Comparison of ENCODE assay signal across 21 mouse cellular contexts in the genomic region with DNA sequence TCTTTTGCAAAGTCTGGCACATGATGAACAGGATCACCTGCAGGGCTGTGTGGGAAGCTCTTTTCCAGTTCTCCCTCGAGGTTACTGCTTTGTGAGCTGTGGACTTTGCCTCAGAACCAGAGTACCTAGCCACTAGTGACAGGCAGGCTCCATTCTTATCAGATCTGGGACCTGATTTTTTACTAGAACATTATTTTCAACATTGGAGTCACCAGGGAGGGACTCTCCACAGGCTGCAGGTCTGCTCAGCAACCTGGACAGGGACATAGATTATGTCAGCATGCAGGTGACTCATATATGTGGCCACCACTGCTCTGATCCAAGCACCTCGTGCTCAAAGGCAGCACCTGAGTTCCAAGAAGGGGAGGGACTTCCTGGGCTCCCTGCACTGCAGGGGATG. TPM values are rescaled to one million over a fixed set of nuclear protein-coding genes. Genes with fewer than 3 reads are reported as not detected.
DNase-seq lines count a peak whose midpoint lies in the region; ATAC-seq and TF ChIP-seq lines count a peak whose summit lies in the region.
"Had no signal": no experiment of that assay in that cellular context is flagged by ENCODE, and none has a peak within 500 bp of the region (broad histone marks: within the 10 kb centered on the region; RNA-seq: fewer than 3 reads in every experiment).

No protein-coding gene starts in this region.

- H3K4me2 ChIP-seq in liver, embryonic 15.5 days: no peak overlapping the region
- H3K4me2 ChIP-seq in liver, embryonic 12.5 days: no peak overlapping the region
- no peak overlapping the region for H3K4me2 ChIP-seq in intestine, postnatal 0 days (replicated peaks; ENCODE audit: low read depth)
- H3K4me2 ChIP-seq in stomach, postnatal 0 days (replicated peaks; ENCODE audit: low read depth): no peak overlapping the region
- H3K4me2 ChIP-seq: embryonic facial prominence, embryonic 15.5 days; heart, embryonic 12.5 days; hindbrain, embryonic 14.5 days had no signal

- no peak for TF ChIP-seq CTCF in intestine, postnatal 0 days (IDR thresholded peaks at IDR 0.05; ENCODE audit: low read depth)
- TF ChIP-seq CTCF in stomach, postnatal 0 days (IDR thresholded peaks at IDR 0.05; ENCODE audit: low read depth): no peak

- H3K27ac ChIP-seq in liver, embryonic 15.5 days (replicated peaks): no peak overlapping the region
- no peak overlapping the region for H3K27ac ChIP-seq in liver, embryonic 12.5 days
- 0 out of 2 replicates have a peak overlapping the region, but pooled peaks have one; percentile 8 for H3K27ac ChIP-seq in brown adipose tissue, adult 24 weeks (replicated peaks; ENCODE audit: low read depth, low read length)
- peak overlapping the region; percentile 66 for H3K27ac ChIP-seq in intestine, postnatal 0 days (ENCODE audit: low read depth, low read length)
- no peak overlapping the region for H3K27ac ChIP-seq in stomach, postnatal 0 days (replicated peaks)
- H3K27ac ChIP-seq: embryonic facial prominence, embryonic 15.5 days; forebrain, embryonic 10.5 days; heart, adult 2 months; hindbrain, embryonic 10.5 days; hindbrain, embryonic 14.5 days had no signal

- ATAC-seq in liver, embryonic 15.5 days (ENCODE audit: insufficient read depth): peak; percentile 5; the same call in 1 of the 2 replicates
- ATAC-seq in liver, embryonic 12.5 days: no peak
- ATAC-seq in intestine, postnatal 0 days: peak; percentile 89
- ATAC-seq in stomach, postnatal 0 days (ENCODE audit: low FRiP score, low TSS enrichment): peak; percentile 71
- no peak for ATAC-seq in frontal cortex, adult (ENCODE audit: low TSS enrichment)
- ATAC-seq: forebrain, embryonic 14.5 days had no signal

- H3K9me3 ChIP-seq in liver, embryonic 15.5 days (replicated peaks): no peaks in the 10 kb centered on the region
- no peaks in the 10 kb centered on the region for H3K9me3 ChIP-seq in liver, embryonic 12.5 days (replicated peaks)
- H3K9me3 ChIP-seq in intestine, postnatal 0 days (ENCODE audit: control insufficient read depth): no peaks in the 10 kb centered on the region
- H3K9me3 ChIP-seq in stomach, postnatal 0 days (ENCODE audit: control insufficient read depth, low read length): no peaks in the 10 kb centered on the region
- H3K9me3 ChIP-seq: embryonic facial prominence, embryonic 15.5 days; forebrain, embryonic 10.5 days; heart, embryonic 12.5 days; hindbrain, embryonic 10.5 days had no signal

- WGBS in liver, embryonic 15.5 days (ENCODE audit: insufficient replicate concordance): 49% methylated on average over 2 of the region's 2 CpGs
- 57% methylated on average over 2 of the region's 2 CpGs for whole genome bisulfite sequencing in liver, embryonic 12.5 days (ENCODE audit: insufficient replicate concordance)
- WGBS in intestine, postnatal 0 days: 28% methylated on average over 2 of the region's 2 CpGs
- 42% methylated on average over 2 of the region's 2 CpGs for WGBS in stomach, postnatal 0 days

- TF ChIP-seq EP300 in stomach, postnatal 0 days (optimal IDR thresholded peaks at IDR 0.05): no peak

- H3K4me1 ChIP-seq in liver, embryonic 15.5 days (replicated peaks): peaks cover 47% of the 10 kb centered on the region
- H3K4me1 ChIP-seq in liver, embryonic 12.5 days: peaks cover 32% of the 10 kb centered on the region
- peaks cover 34% of the 10 kb centered on the region for H3K4me1 ChIP-seq in brown adipose tissue, adult 24 weeks (ENCODE audit: control insufficient read depth, insufficient read depth, insufficient read length, low read length)
- H3K4me1 ChIP-seq in intestine, postnatal 0 days (replicated peaks; ENCODE audit: control insufficient read depth, insufficient read depth, low read length): peaks cover 5% of the 10 kb centered on the region; the same call in 1 of the 2 replicates
- peaks cover 1% of the 10 kb centered on the region; the same call in 1 of the 2 replicates for H3K4me1 ChIP-seq in stomach, postnatal 0 days (replicated peaks; ENCODE audit: control insufficient read depth, insufficient read depth)

- H3K27me3 ChIP-seq in liver, embryonic 15.5 days: no peaks in the 10 kb centered on the region
- H3K27me3 ChIP-seq in liver, embryonic 12.5 days (replicated peaks): no peaks in the 10 kb centered on the region
- no peaks in the 10 kb centered on the region for H3K27me3 ChIP-seq in intestine, postnatal 0 days (replicated peaks; ENCODE audit: control insufficient read depth, insufficient read depth, low read length)
- H3K27me3 ChIP-seq in stomach, postnatal 0 days (ENCODE audit: control insufficient read depth, insufficient read depth, low read length): no peaks in the 10 kb centered on the region
- H3K27me3 ChIP-seq: CH12.LX; embryonic facial prominence, embryonic 15.5 days; heart, embryonic 12.5 days had no signal

- DNase-seq in stomach, postnatal 0 days (ENCODE audit: low spot score): peak; percentile 35
- no peak for DNase-seq in left cerebral cortex, postnatal 25 days (ENCODE audit: low spot score in 2 of 2)
- DNase-seq: adrenal gland, adult 2 months; adrenal gland, postnatal 25 days; cerebellum, adult 2 months; cerebellum, postnatal 10 days; gastrocnemius, postnatal 10 days; heart, adult 2 months had no signal

- peaks cover 29% of the 10 kb centered on the region for H3K36me3 ChIP-seq in liver, embryonic 15.5 days (replicated peaks)
- peaks cover 43% of the 10 kb centered on the region for H3K36me3 ChIP-seq in liver, embryonic 12.5 days
- peaks cover 27% of the 10 kb centered on the region for H3K36me3 ChIP-seq in intestine, postnatal 0 days (ENCODE audit: control insufficient read depth, insufficient read depth)
- no peaks in the 10 kb centered on the region for H3K36me3 ChIP-seq in stomach, postnatal 0 days (ENCODE audit: control insufficient read depth, insufficient read depth, low read length)

- H3K4me3 ChIP-seq in liver, embryonic 15.5 days (replicated peaks): no peak overlapping the region
- no peak overlapping the region for H3K4me3 ChIP-seq in liver, embryonic 12.5 days
- no peak overlapping the region for H3K4me3 ChIP-seq in brown adipose tissue, adult 24 weeks (ENCODE audit: insufficient read depth, low read depth, low read length)
- H3K4me3 ChIP-seq in intestine, postnatal 0 days (ENCODE audit: low read depth, low read length): no peak overlapping the region
- no peak overlapping the region for H3K4me3 ChIP-seq in stomach, postnatal 0 days (ENCODE audit: low read depth, low read length)
- H3K4me3 ChIP-seq: embryonic facial prominence, embryonic 15.5 days; erythroblast, embryonic 14.5 days; forebrain, embryonic 10.5 days; heart, adult 2 months; heart, embryonic 12.5 days; hindbrain, embryonic 10.5 days had no signal

- no peak overlapping the region for H3K9ac ChIP-seq in liver, embryonic 15.5 days
- H3K9ac ChIP-seq in liver, embryonic 12.5 days: no peak overlapping the region
- no peak overlapping the region for H3K9ac ChIP-seq in intestine, postnatal 0 days (ENCODE audit: low read depth, low read length)
- H3K9ac ChIP-seq in stomach, postnatal 0 days (ENCODE audit: low read length): no peak overlapping the region
- H3K9ac ChIP-seq: embryonic facial prominence, embryonic 15.5 days; heart, embryonic 12.5 days; hindbrain, embryonic 14.5 days had no signal

- intact Hi-C loops in left cerebral cortex, postnatal 25 days (cut with DNase I): no loop called here

RNA-seq across cellular contexts. Expression of a gene that starts 5.9 kb away (rescaled TPM):
- 181 and 201 TPM in 2 replicates for polyA plus RNA-seq in liver, embryonic 15.5 days (2015; fragmentation: Nextera tagmentation; extraction: Ambion mirVana)
- 203 and 210 TPM in 2 replicates for polyA plus RNA-seq in liver, embryonic 12.5 days (2016; fragmentation: Nextera tagmentation; extraction: Ambion mirVana)
- 386 and 509 TPM in 2 replicates for polyA plus RNA-seq in brown adipose tissue, adult 24 weeks (2012; ENCODE audit: insufficient read depth, insufficient read length, missing spikeins)
- polyA plus RNA-seq in intestine, postnatal 0 days (2015; fragmentation: Nextera tagmentation; extraction: Ambion mirVana): 637 and 641 TPM in 2 replicates
- polyA plus RNA-seq in stomach, postnatal 0 days (2015; fragmentation: Nextera tagmentation; extraction: Ambion mirVana): 508 and 530 TPM in 2 replicates
- total RNA-seq in left cerebral cortex, postnatal 25 days (2021): 100 to 1,000 TPM in 1 of 2 experiments, 10 to 100 TPM in 1; 98.7 to 111 TPM

RNA-seq across cellular contexts. Expression of a gene that starts 14.3 kb away (rescaled TPM):
- 61.5 and 61.7 TPM in 2 replicates for polyA plus RNA-seq in liver, embryonic 15.5 days (2015; fragmentation: Nextera tagmentation; extraction: Ambion mirVana)
- 136 TPM in 2 replicates for polyA plus RNA-seq in liver, embryonic 12.5 days (2016; fragmentation: Nextera tagmentation; extraction: Ambion mirVana)
- polyA plus RNA-seq in brown adipose tissue, adult 24 weeks (2012; ENCODE audit: insufficient read depth, insufficient read length, missing spikeins): 17.0 and 19.4 TPM in 2 replicates
- polyA plus RNA-seq in intestine, postnatal 0 days (2015; fragmentation: Nextera tagmentation; extraction: Ambion mirVana): 41.0 and 43.6 TPM in 2 replicates
- 59.5 and 59.8 TPM in 2 replicates for polyA plus RNA-seq in stomach, postnatal 0 days (2015; fragmentation: Nextera tagmentation; extraction: Ambion mirVana)
- total RNA-seq in left cerebral cortex, postnatal 25 days (2021): 10 to 100 TPM; 34.1 to 34.4 TPM

RNA-seq across cellular contexts. Expression of a gene that starts 32.2 kb away (rescaled TPM):
- 154 and 161 TPM in 2 replicates for polyA plus RNA-seq in liver, embryonic 15.5 days (2015; fragmentation: Nextera tagmentation; extraction: Ambion mirVana)
- 167 and 173 TPM in 2 replicates for polyA plus RNA-seq in liver, embryonic 12.5 days (2016; fragmentation: Nextera tagmentation; extraction: Ambion mirVana)
- polyA plus RNA-seq in brown adipose tissue, adult 24 weeks (2012; ENCODE audit: insufficient read depth, insufficient read length, missing spikeins): 730 and 804 TPM in 2 replicates
- polyA plus RNA-seq in intestine, postnatal 0 days (2015; fragmentation: Nextera tagmentation; extraction: Ambion mirVana): 931 and 943 TPM in 2 replicates
- 1,616 and 1,849 TPM in 2 replicates for polyA plus RNA-seq in stomach, postnatal 0 days (2015; fragmentation: Nextera tagmentation; extraction: Ambion mirVana)
- 100 to 1,000 TPM; 275 to 297 TPM for total RNA-seq in left cerebral cortex, postnatal 25 days (2021)

Comparison
In these comparisons a context has a peak if more than half of its experiments do, and no peak if none do; other contexts are left out.
1. ATAC-seq: peak in liver, embryonic 15.5 days (single experiment), intestine, postnatal 0 days (single experiment) and stomach, postnatal 0 days (single experiment); none in liver, embryonic 12.5 days (single experiment) and frontal cortex, adult (single experiment).
2. H3K27ac ChIP-seq: peak in brown adipose tissue, adult 24 weeks (single experiment) and intestine, postnatal 0 days (single experiment); none in liver, embryonic 15.5 days (single experiment), liver, embryonic 12.5 days (single experiment) and stomach, postnatal 0 days (single experiment).